Mouse (Mus musculus): ENCODE measurements around the gene Sectm1a.

DNA sequence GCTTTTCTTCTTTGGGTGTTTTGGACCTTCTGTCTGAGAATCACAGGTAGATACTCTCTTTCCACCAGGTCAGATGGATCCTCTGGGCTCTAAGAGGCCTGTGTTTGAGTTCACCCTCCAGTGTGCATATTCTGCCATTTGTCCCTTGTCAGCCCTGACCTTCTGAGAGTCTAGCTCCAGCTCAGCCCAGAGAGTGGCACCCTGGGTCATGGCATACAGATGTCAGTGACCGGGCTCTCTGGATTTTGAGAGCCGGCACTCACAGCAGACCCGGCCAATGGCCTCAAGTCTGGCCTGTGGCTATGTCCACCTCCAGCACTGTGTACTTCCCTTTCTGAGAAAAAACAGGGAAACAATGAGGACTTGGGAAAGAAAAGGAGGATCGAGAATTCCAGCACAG lies 21.5 kb downstream of the Sectm1a start:
- TF ChIP-seq CTCF (IDR thresholded peaks at IDR 0.05; ENCODE audit: extremely low read depth, insufficient read depth, low read length) (no peak), POLR2A (IDR thresholded peaks at IDR 0.05; ENCODE audit: extremely low read depth, insufficient read depth, low read length) (no peak)

Measured in cortical plate, adult 2 months (tissue).